Mouse (Mus musculus) kidney, embryonic 16.5 days (tissue): ENCODE data around the gene Bcar1. TPM values are rescaled to one million over a fixed set of nuclear protein-coding genes. Genes with fewer than 3 reads are reported as not detected.
A peak's percentile ranks its signal among the peaks of the same experiment; 100 is the strongest.

ENCODE experiments used
- ATAC-seq: fragments of 200-750 bp; cut with Nextera tagmentation; 2 replicates; pipeline ENCODE4 v1.8.0; 2017; ENCODE audit warnings: moderate TSS enrichment; ENCODE audit not compliant: low FRiP score, low TSS enrichment
- H3K27ac ChIP-seq: fragments of 300-500 bp; sonication (generic); 2 replicates; pipeline ENCODE4 v1.5.1; 2014; ENCODE audit warnings: low read length
- H3K27me3 ChIP-seq: fragments of 300-500 bp; sonication (generic); 2 replicates; pipeline ENCODE4 v1.6.1; 2014; ENCODE audit warnings: low read length, control low read depth, mixed read lengths; ENCODE audit not compliant: insufficient read depth
- H3K36me3 ChIP-seq: fragments of 300-500 bp; sonication (generic); 2 replicates; pipeline ENCODE4 v1.6.1; 2014; ENCODE audit warnings: low read length, control low read depth, mixed read lengths; ENCODE audit not compliant: insufficient read depth
- H3K4me1 ChIP-seq: fragments of 300-500 bp; sonication (generic); 2 replicates; pipeline ENCODE4 v1.6.1; 2014; ENCODE audit warnings: low read length, control low read depth, mixed read lengths; ENCODE audit not compliant: insufficient read depth
- H3K4me2 ChIP-seq: fragments of 300-500 bp; sonication (generic); replicated peaks from 2 replicates; pipeline ENCODE4 v1.6.1; 2014; ENCODE audit warnings: low read depth, low read length
- H3K4me3 ChIP-seq: fragments of 300-500 bp; sonication (generic); 2 replicates; pipeline ENCODE4 v1.5.1; 2014; ENCODE audit warnings: mild to moderate bottlenecking, low read length
- H3K9ac ChIP-seq: fragments of 300-500 bp; sonication (generic); replicated peaks from 2 replicates; pipeline ENCODE4 v1.6.1; 2014; ENCODE audit warnings: low read length
- H3K9me3 ChIP-seq: fragments of 300-500 bp; sonication (generic); 2 replicates; pipeline ENCODE4 v1.6.1; 2016; ENCODE audit warnings: low read length, control low read depth
- WGBS: fragments of 180-500 bp; shearing (Covaris S2); extraction: QIAGEN DNeasy Blood & Tissue Kit; methylation state at CpG from one replicate; pipeline ENCODE4 v1.1.7; 2014; 5-methylcytosine and 5-hydroxymethylcytosine counted together
- polyA plus RNA-seq: library from polyadenylated mRNA; unstranded; fragments of >200 nt; fragmentation: Nextera tagmentation; extraction: Ambion mirVana; gene quantifications from 2 replicates; pipeline ENCODE4 v1.2.1, GENCODE M21; 2015

Bcar1 gene
- polyA plus RNA-seq, 1 experiment from 2014 or later = 49.6 TPM

- Histone ChIP-seq H3K27me3 (no peaks in the 10 kb centered on the region), H3K36me3 (no peaks in the 10 kb centered on the region), H3K9ac (peak overlapping the region; percentile 88), H3K4me2 (peak overlapping the region; percentile 71), H3K9me3 (no peaks in the 10 kb centered on the region), H3K4me3 (peak overlapping the region; percentile 80), H3K27ac (peak overlapping the region; percentile 78; the same call in 1 of the 2 replicates), H3K4me1 (peaks cover 78% of the 10 kb centered on the region)
- ATAC-seq = no peak
- WGBS = 73% methylated on average over 6 of the region's 6 CpGs
These were observed 2.1 kb downstream of the Bcar1 start for GRCm38 (mm10) chr8:111741556-111741955.

DNA sequence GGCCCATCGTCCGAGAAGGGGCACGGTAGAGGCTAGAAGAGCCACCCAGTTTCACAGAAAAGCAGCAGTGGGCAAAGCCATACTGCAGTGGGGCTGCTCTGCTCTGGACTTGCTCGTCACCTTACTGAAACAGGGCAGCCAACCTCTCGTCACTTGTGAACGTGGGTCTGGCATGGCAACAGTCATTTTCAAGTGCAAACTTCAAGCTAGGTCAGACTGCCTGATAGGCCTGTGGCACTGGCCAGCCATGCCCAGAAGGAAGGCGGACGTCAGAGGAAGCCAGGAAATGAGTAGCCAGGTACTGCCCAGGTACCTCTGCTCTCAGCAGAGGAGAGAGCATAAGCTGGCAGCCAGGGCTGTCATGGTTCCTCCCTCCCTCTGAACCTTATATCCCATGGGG, 2.6 kb downstream of the Bcar1 start:
- H3K9ac ChIP-seq = peak overlapping the region; percentile 42
- 67% methylated on average over 8 of the region's 8 CpGs for WGBS
- H3K4me1 ChIP-seq = peaks cover 78% of the 10 kb centered on the region
- no peaks in the 10 kb centered on the region for H3K27me3 ChIP-seq
- H3K4me2 ChIP-seq = 0 out of 2 replicates have a peak overlapping the region, but pooled peaks have one; percentile 13
- no peak for ATAC-seq
- no peaks in the 10 kb centered on the region for H3K36me3 ChIP-seq
- H3K9me3 ChIP-seq = no peaks in the 10 kb centered on the region
- peak overlapping the region; percentile 78 for H3K27ac ChIP-seq
- no peak overlapping the region for H3K4me3 ChIP-seq

DNA sequence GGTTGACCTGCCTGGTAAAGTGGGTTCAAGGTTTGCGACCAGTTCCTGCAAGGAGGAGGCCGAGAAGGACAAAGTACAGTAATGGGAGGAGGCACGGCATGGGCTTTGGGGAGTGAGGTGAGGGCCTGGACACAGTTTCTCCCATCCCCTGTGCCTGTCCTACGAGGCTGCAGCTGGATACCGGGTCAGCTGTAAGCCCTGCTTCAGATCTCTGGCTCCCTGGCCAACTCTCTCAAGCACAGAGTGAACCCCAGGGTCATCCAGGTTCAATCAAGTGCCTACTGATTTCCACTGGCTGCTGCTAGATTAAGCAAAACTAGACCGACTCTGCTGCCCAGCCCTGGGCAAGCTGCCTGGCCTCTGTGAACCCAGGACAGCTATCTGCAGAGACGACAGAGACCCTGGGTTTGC, 3.3 kb downstream of the Bcar1 start:
- Histone ChIP-seq H3K4me2 (peak overlapping the region; percentile 13; the same call in 1 of the 2 replicates), H3K9me3 (no peaks in the 10 kb centered on the region), H3K27me3 (no peaks in the 10 kb centered on the region), H3K4me1 (peaks cover 78% of the 10 kb centered on the region), H3K4me3 (no peak overlapping the region), H3K9ac (peak overlapping the region; percentile 53), H3K27ac (peak overlapping the region; percentile 78), H3K36me3 (no peaks in the 10 kb centered on the region)
- 0 out of 2 replicates have a peak, but pooled peaks have one; percentile 2 for ATAC-seq
- 61% methylated on average over 7 of the region's 7 CpGs for WGBS

DNA sequence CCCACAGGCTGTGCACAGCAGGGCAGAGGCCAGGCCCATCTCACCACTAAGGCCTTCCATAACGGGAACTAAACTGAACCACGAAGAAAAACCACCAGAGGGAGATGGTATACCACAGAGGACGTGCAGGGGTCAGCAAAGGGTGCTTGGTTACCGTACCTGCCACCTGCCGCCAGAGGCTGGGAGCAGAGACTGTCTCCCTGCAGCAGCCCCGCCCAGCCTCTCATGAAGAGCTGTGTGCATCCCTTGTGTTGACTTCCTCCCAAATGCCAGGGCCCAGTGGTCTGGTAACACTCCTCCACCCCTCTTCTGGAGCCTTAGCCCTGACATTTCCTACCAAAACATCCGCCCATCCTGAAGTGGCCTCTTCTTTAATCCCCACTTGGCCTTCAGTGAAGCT, 4.0 kb downstream of the Bcar1 start:
- Histone ChIP-seq H3K9ac (peak overlapping the region; percentile 53; the same call in 1 of the 2 replicates), H3K4me1 (peaks cover 79% of the 10 kb centered on the region), H3K27ac (peak overlapping the region; percentile 78), H3K27me3 (no peaks in the 10 kb centered on the region), H3K4me3 (no peak overlapping the region), H3K9me3 (no peaks in the 10 kb centered on the region), H3K36me3 (no peaks in the 10 kb centered on the region), H3K4me2 (peak overlapping the region; percentile 16; the same call in 1 of the 2 replicates)
- no peak for ATAC-seq
- 44% methylated on average over 7 of the region's 7 CpGs for WGBS

- 57% methylated on average over 6 of the region's 6 CpGs for WGBS
- peak overlapping the region; percentile 23 for H3K9ac ChIP-seq
- peak overlapping the region; percentile 54 for H3K27ac ChIP-seq
- H3K4me2 ChIP-seq = no peak overlapping the region
- no peaks in the 10 kb centered on the region for H3K36me3 ChIP-seq
- H3K27me3 ChIP-seq = no peaks in the 10 kb centered on the region
- H3K4me3 ChIP-seq = no peak overlapping the region
- H3K9me3 ChIP-seq = no peaks in the 10 kb centered on the region
- peaks cover 79% of the 10 kb centered on the region for H3K4me1 ChIP-seq
- no peak for ATAC-seq
These were observed 4.7 kb downstream of the Bcar1 start for GRCm38 (mm10) chr8:111738867-111739266.

- Histone ChIP-seq H3K36me3 (no peaks in the 10 kb centered on the region), H3K4me3 (no peak overlapping the region), H3K9ac (peak overlapping the region; percentile 46), H3K4me2 (no peak overlapping the region), H3K9me3 (no peaks in the 10 kb centered on the region), H3K27ac (peak overlapping the region; percentile 92; the same call in 1 of the 2 replicates), H3K4me1 (peaks cover 82% of the 10 kb centered on the region), H3K27me3 (no peaks in the 10 kb centered on the region)
- ATAC-seq = no peak
- 30% methylated on average over 7 of the region's 7 CpGs for WGBS
These were observed 7.3 kb downstream of the Bcar1 start for GRCm38 (mm10) chr8:111736321-111736720.

- 57% methylated on average over 4 of the region's 4 CpGs for WGBS
- peak overlapping the region; percentile 92 for H3K27ac ChIP-seq
- H3K9ac ChIP-seq = peak overlapping the region; percentile 46
- H3K36me3 ChIP-seq = no peaks in the 10 kb centered on the region
- peaks cover 81% of the 10 kb centered on the region for H3K4me1 ChIP-seq
- no peak overlapping the region for H3K4me3 ChIP-seq
- ATAC-seq = no peak
- no peaks in the 10 kb centered on the region for H3K9me3 ChIP-seq
- peak overlapping the region; percentile 39; the same call in 1 of the 2 replicates for H3K4me2 ChIP-seq
- H3K27me3 ChIP-seq = no peaks in the 10 kb centered on the region
These were observed 7.8 kb downstream of the Bcar1 start for GRCm38 (mm10) chr8:111735791-111736190.

GRCm38 (mm10) chr8:111735335-111735761, 8.3 kb downstream of the Bcar1 start:
- Histone ChIP-seq H3K4me1 (peaks cover 81% of the 10 kb centered on the region), H3K4me2 (peak overlapping the region; percentile 39), H3K36me3 (no peaks in the 10 kb centered on the region), H3K27me3 (no peaks in the 10 kb centered on the region), H3K27ac (peak overlapping the region; percentile 92), H3K4me3 (no peak overlapping the region), H3K9ac (peak overlapping the region; percentile 46), H3K9me3 (no peaks in the 10 kb centered on the region)
- ATAC-seq = no peak
- WGBS = 38% methylated on average over 8 of the region's 8 CpGs

DNA sequence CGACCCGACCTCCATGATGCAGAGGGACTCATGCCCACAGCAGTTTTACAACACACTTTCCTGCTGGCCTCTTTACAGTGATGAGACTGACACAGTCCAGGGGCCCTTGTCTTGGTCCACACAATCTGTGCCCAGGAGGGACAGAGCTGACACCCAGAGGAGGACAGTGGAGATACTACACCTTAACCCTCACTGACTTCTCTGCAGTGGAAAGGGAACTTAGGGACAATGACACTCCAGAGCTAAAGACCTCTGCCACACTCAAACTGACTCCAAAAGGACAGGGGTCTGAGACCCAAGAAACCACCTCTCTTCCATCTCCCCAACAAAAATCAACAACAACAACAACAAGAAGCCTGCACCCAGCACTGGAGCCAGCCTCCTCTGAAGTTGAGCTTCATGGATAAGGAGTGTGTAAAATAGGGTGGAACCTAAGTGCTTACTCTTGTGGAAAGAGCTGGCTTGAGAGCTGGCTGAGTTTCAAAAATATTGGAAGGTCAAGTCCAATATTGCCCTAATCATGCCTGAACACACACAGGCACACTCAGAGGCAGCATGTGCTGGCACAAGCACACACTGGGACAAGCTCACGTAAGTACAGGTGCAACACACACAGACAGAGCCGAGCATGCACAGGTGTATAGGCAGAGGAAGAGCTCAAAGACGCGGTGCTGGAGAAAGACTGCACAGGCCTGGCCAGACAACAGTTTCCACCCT, 9.2 kb downstream of the Bcar1 start:
- WGBS = 37% methylated on average over 6 of the region's 6 CpGs
- no peak; the same call in none of the 2 replicates for ATAC-seq
- no peaks in the 10 kb centered on the region for H3K27me3 ChIP-seq
- no peaks in the 10 kb centered on the region for H3K9me3 ChIP-seq
- H3K9ac ChIP-seq = peak overlapping the region; percentile 46; the same call in 1 of the 2 replicates
- no peak overlapping the region for H3K4me3 ChIP-seq
- peaks cover 81% of the 10 kb centered on the region for H3K4me1 ChIP-seq
- no peaks in the 10 kb centered on the region for H3K36me3 ChIP-seq
- H3K27ac ChIP-seq = peak overlapping the region; percentile 92
- peak overlapping the region; percentile 39 for H3K4me2 ChIP-seq
